Comparison of ENCODE assay signal across 10 mouse cellular contexts in the genomic region with DNA sequence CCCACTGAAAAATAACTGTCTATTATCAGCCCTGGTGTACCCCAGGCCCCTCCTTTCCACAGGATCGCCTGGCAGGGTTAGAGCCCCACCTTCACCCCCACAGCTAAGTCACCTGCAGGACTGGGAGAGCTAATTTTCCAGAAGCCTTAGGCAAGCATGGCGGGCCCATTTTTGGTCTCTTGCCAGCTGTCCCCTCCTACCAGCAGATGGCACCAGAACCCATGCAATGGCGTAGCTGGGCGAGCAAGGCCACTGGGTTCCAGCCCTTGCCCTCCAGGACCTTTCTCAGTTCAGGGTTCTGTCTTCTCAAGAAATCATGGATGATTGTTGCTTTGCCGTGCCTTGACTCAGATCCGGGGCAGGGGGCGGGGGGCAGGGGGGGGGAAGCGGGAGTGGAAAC. TPM values are rescaled to one million over a fixed set of nuclear protein-coding genes. Genes with fewer than 3 reads are reported as not detected.
A peak's percentile ranks its signal among the peaks of the same experiment; 100 is the strongest.
DNase-seq lines count a peak whose midpoint lies in the region; ATAC-seq and TF ChIP-seq lines count a peak whose summit lies in the region.
"Had no signal": no experiment of that assay in that cellular context is flagged by ENCODE, and none has a peak within 500 bp of the region (broad histone marks: within the 10 kb centered on the region; RNA-seq: fewer than 3 reads in every experiment).

No protein-coding gene starts in this region.

- no peak overlapping the region for H3K4me3 ChIP-seq in layer of hippocampus, adult 2 months
- H3K4me3 ChIP-seq in hindbrain, embryonic 14.5 days (replicated peaks; ENCODE audit: low read length) = no peak overlapping the region
- H3K4me3 ChIP-seq in liver, embryonic 11.5 days (ENCODE audit: low read depth, low read length) = no peak overlapping the region
- H3K4me3 ChIP-seq in olfactory bulb, adult 2 months (ENCODE audit: insufficient read depth, low read depth, low read length) = no peak overlapping the region
- H3K4me3 ChIP-seq: embryonic facial prominence, embryonic 13.5 days; limb, embryonic 15.5 days had no signal

- no peak for TF ChIP-seq POLR2A in olfactory bulb, adult 2 months (IDR thresholded peaks at IDR 0.05; ENCODE audit: insufficient read depth, low read depth, low read length)

- WGBS in hindbrain, embryonic 14.5 days = 54% methylated on average over 8 of the region's 8 CpGs
- 66% methylated on average over 8 of the region's 8 CpGs for WGBS in liver, embryonic 11.5 days
- WGBS in olfactory bulb, adult 2 months = 59% methylated on average over 8 of the region's 8 CpGs

- H3K36me3 ChIP-seq in hindbrain, embryonic 14.5 days (replicated peaks; ENCODE audit: control insufficient read depth, insufficient read depth) = no peaks in the 10 kb centered on the region
- H3K36me3 ChIP-seq in liver, embryonic 11.5 days (ENCODE audit: control insufficient read depth, insufficient read depth, low read length) = no peaks in the 10 kb centered on the region

- TF ChIP-seq CTCF in layer of hippocampus, adult 2 months (conservative IDR thresholded peaks at IDR 0.05) = peak; percentile 75
- peak; percentile 54; the same call in 1 of the 2 replicates for TF ChIP-seq CTCF in olfactory bulb, adult 2 months (IDR thresholded peaks at IDR 0.05; ENCODE audit: insufficient read depth, low read depth, low read length)

- DNase-seq in layer of hippocampus, adult 2 months (ENCODE audit: low spot score in 2 of 2) = peak; percentile 27 to 67
- no peak for DNase-seq in layer of hippocampus, adult 9-10 months (ENCODE audit: low spot score)
- DNase-seq in adipocyte (ENCODE audit: low spot score) = peak; percentile 42
- peak; percentile 83 for DNase-seq in hindbrain, embryonic 14.5 days (ENCODE audit: low spot score)
- peak; percentile 34 for DNase-seq in liver, embryonic 11.5 days (ENCODE audit: low spot score)
- DNase-seq in spleen, postnatal 36 days (ENCODE audit: low spot score in 2 of 2) = no peak

- no peaks in the 10 kb centered on the region for H3K9me3 ChIP-seq in hindbrain, embryonic 14.5 days (ENCODE audit: control insufficient read depth, low read length)
- H3K9me3 ChIP-seq in liver, embryonic 11.5 days (ENCODE audit: control insufficient read depth, low read length) = no peaks in the 10 kb centered on the region
- H3K9me3 ChIP-seq: embryonic facial prominence, embryonic 13.5 days; limb, embryonic 15.5 days had no signal

- H3K4me1 ChIP-seq in hindbrain, embryonic 14.5 days (replicated peaks; ENCODE audit: control insufficient read depth, insufficient read depth, low read length) = no peaks in the 10 kb centered on the region; the same call in none of the 2 replicates
- H3K4me1 ChIP-seq in liver, embryonic 11.5 days (replicated peaks; ENCODE audit: control insufficient read depth, insufficient read depth, low read length) = no peaks in the 10 kb centered on the region
- H3K4me1 ChIP-seq in olfactory bulb, adult 2 months (ENCODE audit: control insufficient read depth, insufficient read depth, low read length) = peaks cover 13% of the 10 kb centered on the region

- H3K9ac ChIP-seq in hindbrain, embryonic 14.5 days = no peak overlapping the region
- no peak overlapping the region for H3K9ac ChIP-seq in liver, embryonic 11.5 days (ENCODE audit: low read depth, low read length)
- H3K9ac ChIP-seq: embryonic facial prominence, embryonic 13.5 days; limb, embryonic 15.5 days had no signal

- peak; percentile 69 for ATAC-seq in common myeloid progenitor, adult 5-6 weeks (replicated peaks; ENCODE audit: low read depth, poor library complexity, severe bottlenecking)
- no peak for ATAC-seq in hindbrain, embryonic 14.5 days (ENCODE audit: low FRiP score)
- ATAC-seq in liver, embryonic 11.5 days (replicated peaks; ENCODE audit: low FRiP score) = 0 out of 2 replicates have a peak, but pooled peaks have one; percentile 26

- no peak overlapping the region for H3K27ac ChIP-seq in layer of hippocampus, adult 2 months
- H3K27ac ChIP-seq in hindbrain, embryonic 14.5 days = no peak overlapping the region
- H3K27ac ChIP-seq in liver, embryonic 11.5 days (ENCODE audit: low read depth, low read length) = no peak overlapping the region
- H3K27ac ChIP-seq in olfactory bulb, adult 2 months (ENCODE audit: insufficient read depth, low read depth, low read length) = no peak overlapping the region
- H3K27ac ChIP-seq: embryonic facial prominence, embryonic 13.5 days; limb, embryonic 15.5 days had no signal

- no peaks in the 10 kb centered on the region for H3K27me3 ChIP-seq in hindbrain, embryonic 14.5 days (ENCODE audit: control insufficient read depth, insufficient read depth, low read length)
- H3K27me3 ChIP-seq in liver, embryonic 11.5 days (replicated peaks; ENCODE audit: control insufficient read depth, insufficient read depth, low read length) = no peaks in the 10 kb centered on the region
- H3K27me3 ChIP-seq: embryonic facial prominence, embryonic 13.5 days; limb, embryonic 15.5 days had no signal

- H3K4me2 ChIP-seq in hindbrain, embryonic 14.5 days (replicated peaks) = no peak overlapping the region
- no peak overlapping the region for H3K4me2 ChIP-seq in liver, embryonic 11.5 days
- H3K4me2 ChIP-seq: embryonic facial prominence, embryonic 13.5 days; limb, embryonic 15.5 days had no signal

RNA-seq across cellular contexts. Expression of gene Mrc2, which starts 40.0 kb away (rescaled TPM):
- 1 to 10 TPM; 4.1 to 5.7 TPM for total RNA-seq in layer of hippocampus, adult 2 months (2021)
- total RNA-seq in common myeloid progenitor, adult 5-6 weeks (2017) = not detected in 2 replicates
- polyA plus RNA-seq in hindbrain, embryonic 14.5 days (2014; fragmentation: Nextera tagmentation; extraction: Ambion mirVana) = 3.4 and 3.7 TPM in 2 replicates
- 3.3 and 4.8 TPM in 2 replicates for polyA plus RNA-seq in liver, embryonic 11.5 days (2014; fragmentation: Nextera tagmentation; extraction: Ambion mirVana)
- not detected in 2 replicates for polyA plus RNA-seq in olfactory bulb, adult 2 months (2012; ENCODE audit: insufficient read depth, insufficient read length, low replicate concordance, missing spikeins)

Comparison
In these comparisons a context has a peak if more than half of its experiments do, and no peak if none do; other contexts are left out.
1. DNase-seq: peak in layer of hippocampus, adult 2 months (2 of 2), adipocyte (single experiment), hindbrain, embryonic 14.5 days (single experiment) and liver, embryonic 11.5 days (single experiment); none in layer of hippocampus, adult 9-10 months (single experiment) and spleen, postnatal 36 days (0 of 2).